Mouse (Mus musculus): ENCODE measurements around the gene Izumo2. TPM values are rescaled to one million over a fixed set of nuclear protein-coding genes. Genes with fewer than 3 reads are reported as not detected.
"Not testable (repeated sequence)": the region's sequence is repeated elsewhere in the genome, so short reads cannot be mapped to it uniquely, and the experiment has no call there.

Gene Izumo2
- polyA plus RNA-seq, 1 experiment from 2014 or later: not detected

DNA sequence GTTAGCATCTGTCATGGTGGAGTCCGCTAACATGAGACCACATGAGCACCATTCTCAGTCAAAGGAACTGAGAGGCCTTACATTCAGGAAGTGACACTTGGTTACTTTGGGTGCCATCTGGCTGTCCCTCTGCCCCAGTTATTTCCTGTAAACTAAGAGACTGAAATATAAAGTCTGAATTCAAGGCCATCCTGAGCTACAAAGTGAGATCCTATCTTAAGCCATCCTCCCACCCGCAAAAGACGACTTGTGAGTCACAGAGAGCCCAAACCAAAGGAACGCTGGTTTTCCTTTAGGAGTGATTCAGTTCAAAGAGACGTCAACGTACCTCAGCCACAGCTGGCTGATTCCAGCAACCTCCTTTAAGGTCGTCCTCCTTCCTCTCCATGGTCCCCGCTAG lies 32.8 kb downstream of the Izumo2 start:
- Histone ChIP-seq H3K9me3 (replicated peaks) (no peaks in the 10 kb centered on the region), H3K27ac (no peak overlapping the region), H3K9ac (no peak overlapping the region), H3K4me3 (no peak overlapping the region), H3K36me3 (ENCODE audit: poor library complexity, severe bottlenecking) (0 out of 2 replicates have a peak, but pooled peaks cover 6% of the 10 kb centered on the region), H3K4me2 (no peak overlapping the region), H3K4me1 (peaks cover 12% of the 10 kb centered on the region), H3K27me3 (no peaks in the 10 kb centered on the region)
- 87% methylated on average over 8 of the region's 8 CpGs for WGBS
- ATAC-seq: no peak

DNA sequence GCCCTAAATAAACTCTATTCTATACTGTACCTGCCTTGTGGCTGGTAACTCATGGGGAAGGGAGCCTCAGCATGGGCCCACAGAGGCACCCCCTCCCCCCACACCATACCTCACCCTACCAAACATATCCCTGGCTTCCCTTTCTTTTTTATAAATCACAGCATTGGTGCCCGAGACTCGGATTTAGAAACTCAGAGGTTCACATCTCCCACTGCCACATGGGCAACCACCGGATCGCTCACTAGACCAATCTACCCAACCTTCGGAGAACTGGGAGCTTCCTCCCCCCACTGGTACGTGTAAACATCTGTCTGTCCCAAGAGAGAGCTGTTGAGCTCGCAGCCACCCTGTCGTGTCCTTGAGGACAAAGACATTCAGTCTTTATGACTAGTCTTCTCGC lies 35.7 kb downstream of the Izumo2 start:
- Histone ChIP-seq H3K9ac (peak overlapping the region; percentile 66; the same call in 1 of the 2 replicates), H3K27me3 (no peaks in the 10 kb centered on the region), H3K36me3 (ENCODE audit: poor library complexity, severe bottlenecking) (no peaks in the 10 kb centered on the region), H3K27ac (no peak overlapping the region), H3K4me1 (peaks cover 28% of the 10 kb centered on the region), H3K4me2 (peak overlapping the region; percentile 75), H3K9me3 (replicated peaks) (no peaks in the 10 kb centered on the region), H3K4me3 (peak overlapping the region; percentile 47)
- 22% methylated on average over 9 of the region's 9 CpGs for WGBS
- ATAC-seq: no peak

DNA sequence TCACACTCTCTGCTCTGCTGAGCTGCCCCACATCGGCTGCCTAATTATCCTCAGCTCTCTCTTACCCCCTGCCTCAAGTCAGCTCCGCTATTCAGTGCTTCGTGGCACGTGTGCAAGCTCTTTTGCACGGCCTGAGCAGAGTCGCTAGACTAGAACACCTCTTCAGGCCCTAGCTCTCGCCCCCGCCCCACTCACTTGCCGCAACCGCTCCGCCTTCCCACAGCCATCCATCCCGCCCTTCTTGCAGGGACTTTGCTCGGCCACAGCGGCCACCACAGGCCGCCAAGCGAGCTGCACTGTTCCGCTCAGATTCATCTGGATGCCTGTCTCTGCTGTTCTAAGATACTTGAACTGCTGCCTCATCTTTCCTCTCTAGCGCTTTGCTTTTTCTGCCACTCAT lies 36.5 kb downstream of the Izumo2 start:
- H3K9me3 ChIP-seq (replicated peaks): no peaks in the 10 kb centered on the region
- peak overlapping the region; percentile 68 for H3K27ac ChIP-seq
- under 1% methylated on average over 18 of the region's 18 CpGs for WGBS
- peak overlapping the region; percentile 66 for H3K9ac ChIP-seq
- ATAC-seq: peak; percentile 72
- no peaks in the 10 kb centered on the region for H3K36me3 ChIP-seq (ENCODE audit: poor library complexity, severe bottlenecking)
- H3K4me1 ChIP-seq: peaks cover 30% of the 10 kb centered on the region
- no peaks in the 10 kb centered on the region for H3K27me3 ChIP-seq
- H3K4me2 ChIP-seq: peak overlapping the region; percentile 75
- H3K4me3 ChIP-seq: peak overlapping the region; percentile 47

DNA sequence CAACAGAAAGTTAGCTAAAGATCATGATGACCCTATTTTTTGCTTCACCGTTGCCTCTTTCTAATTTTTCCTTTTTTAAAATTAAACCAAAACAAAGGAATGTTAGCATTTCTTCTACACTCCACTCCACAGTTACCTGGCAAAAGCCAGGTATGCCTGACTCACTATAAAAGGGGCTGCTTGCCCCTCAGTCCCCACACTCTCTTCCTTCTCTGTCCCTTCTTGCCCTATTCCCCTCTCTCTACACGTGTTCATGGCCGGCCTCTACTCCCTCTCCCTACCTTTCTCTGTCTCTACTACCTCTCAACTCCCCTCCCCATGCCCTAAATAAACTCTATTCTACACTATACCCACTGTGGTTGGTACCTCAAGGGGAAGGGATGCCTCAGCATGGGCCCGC lies 38.6 kb downstream of the Izumo2 start:
- ATAC-seq: no peak
- Histone ChIP-seq H3K9ac (no peak overlapping the region), H3K4me1 (peaks cover 30% of the 10 kb centered on the region), H3K9me3 (replicated peaks) (no peaks in the 10 kb centered on the region), H3K27me3 (no peaks in the 10 kb centered on the region), H3K27ac (no peak overlapping the region), H3K4me3 (no peak overlapping the region), H3K36me3 (ENCODE audit: poor library complexity, severe bottlenecking) (peaks cover 2% of the 10 kb centered on the region), H3K4me2 (peak overlapping the region; percentile 75)
- 65% methylated on average over 4 of the region's 4 CpGs for WGBS

DNA sequence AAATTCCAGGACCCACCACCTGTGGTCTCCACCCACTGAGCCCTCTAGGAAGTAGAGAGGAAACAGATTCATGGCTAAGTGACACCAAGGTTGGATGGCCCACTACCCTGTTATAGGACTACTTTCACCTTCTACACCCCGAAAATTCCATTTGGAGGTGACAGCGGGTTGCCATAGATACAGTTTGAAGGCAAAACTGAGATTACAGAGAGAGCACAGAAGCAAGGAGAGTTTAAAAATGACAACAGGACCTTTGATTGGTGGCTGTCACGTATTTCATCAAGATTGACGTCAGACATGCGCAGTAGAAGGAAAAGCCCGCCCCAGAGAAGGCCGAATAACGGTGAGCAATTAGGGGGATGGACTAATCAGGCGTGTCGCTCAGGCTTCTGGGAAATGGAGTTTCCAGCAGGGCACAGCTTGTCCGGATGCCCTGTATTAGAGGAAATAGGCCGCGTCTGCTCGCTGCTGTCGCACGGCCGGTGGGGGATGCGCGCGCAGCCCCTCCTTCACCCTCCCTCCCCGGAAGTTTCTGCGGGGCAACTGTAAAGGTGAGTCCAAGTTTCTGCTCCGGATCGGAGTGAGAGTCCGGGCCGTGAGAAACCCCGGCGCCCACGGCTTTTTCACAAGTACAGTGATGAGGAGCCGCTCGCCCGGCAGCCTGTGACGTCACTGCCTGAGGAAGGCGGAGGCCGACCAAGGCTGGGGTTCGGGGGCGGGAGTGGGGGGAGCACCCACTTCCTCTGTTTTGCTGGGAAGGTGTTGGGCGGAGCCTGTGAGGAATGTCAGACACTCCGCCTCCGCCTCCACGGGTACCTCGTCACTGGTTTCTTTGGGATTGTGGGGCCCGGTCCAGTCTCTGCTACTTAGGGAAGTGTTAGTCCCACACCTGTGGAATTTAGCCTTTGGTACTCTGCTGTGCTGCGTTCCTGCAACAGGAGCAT lies 39.8 kb downstream of the Izumo2 start, which contains the start of gene Vrk3:
Gene Vrk3 (plus strand): TSS at position 313 of the 944 bp plus-strand sequence.
- Histone ChIP-seq H3K4me1 (peaks cover 30% of the 10 kb centered on the region), H3K36me3 (ENCODE audit: poor library complexity, severe bottlenecking) (peaks cover 15% of the 10 kb centered on the region), H3K27me3 (no peaks in the 10 kb centered on the region), H3K4me3 (peak within 1 kb of the TSS; percentile 67), H3K9ac (peak within 1 kb of the TSS; percentile 64), H3K9me3 (replicated peaks) (no peaks in the 10 kb centered on the region), H3K27ac (peak within 1 kb of the TSS; percentile 75), H3K4me2 (peak within 1 kb of the TSS; percentile 75)
- ATAC-seq: peak; percentile 97
- under 1% methylated on average over 44 of the region's 44 CpGs for WGBS

DNA sequence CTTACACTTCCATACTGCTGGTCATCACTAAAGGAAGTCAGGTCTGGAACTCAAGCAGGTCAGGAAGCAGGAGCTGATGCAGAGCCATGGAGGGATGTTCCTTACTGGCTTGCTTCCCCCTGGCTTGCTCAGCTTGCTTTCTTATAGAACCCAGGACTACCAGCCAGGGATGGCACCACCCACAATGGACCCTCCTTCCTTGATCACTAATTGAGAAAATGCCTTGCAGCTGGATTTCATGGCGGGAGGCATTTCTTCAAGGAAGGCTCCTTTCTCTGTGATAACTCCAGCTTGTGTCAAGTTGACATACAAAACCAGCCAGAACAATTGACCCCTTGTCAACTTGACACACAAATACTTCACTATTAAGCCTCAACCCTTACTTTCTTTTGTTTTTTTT lies 42.4 kb downstream of the Izumo2 start, which contains the start of gene Zfp473:
Gene Zfp473 (minus strand): TSS at position 101 of the 400 bp plus-strand sequence.
- not testable (repeated sequence) for ATAC-seq; H3K9ac ChIP-seq; H3K27me3 ChIP-seq; H3K4me3 ChIP-seq; H3K27ac ChIP-seq; H3K4me2 ChIP-seq; H3K9me3 ChIP-seq (replicated peaks)
- peaks cover 18% of the 10 kb centered on the region for H3K4me1 ChIP-seq
- peaks cover 40% of the 10 kb centered on the region for H3K36me3 ChIP-seq (ENCODE audit: poor library complexity, severe bottlenecking)
- whole genome bisulfite sequencing: 71% methylated on average over 1 of the region's 1 CpGs

DNA sequence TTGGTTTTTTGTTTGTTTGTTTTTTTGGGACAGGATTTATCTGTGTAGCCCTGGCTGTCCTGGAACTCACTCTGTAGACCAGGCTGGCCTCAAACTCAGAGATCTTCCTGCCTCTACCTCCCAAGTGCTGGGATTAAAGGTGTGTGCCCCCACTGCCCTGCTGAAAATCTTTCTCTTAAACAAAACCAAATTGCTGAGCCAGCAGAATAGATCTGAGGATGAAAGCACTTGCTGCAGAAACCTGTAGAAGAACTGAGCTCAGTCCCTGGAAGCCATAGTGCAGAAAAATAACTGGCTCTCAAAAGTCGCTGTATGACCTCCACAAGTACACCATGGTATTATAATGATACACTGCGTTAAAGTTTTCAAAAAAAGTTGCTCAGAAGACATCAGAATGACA lies 48.6 kb downstream of the Izumo2 start:
- Histone ChIP-seq H3K4me1 (no peaks in the 10 kb centered on the region), H3K4me2 (no peak overlapping the region), H3K4me3 (no peak overlapping the region), H3K9ac (no peak overlapping the region), H3K27ac (no peak overlapping the region), H3K36me3 (ENCODE audit: poor library complexity, severe bottlenecking) (peaks cover 96% of the 10 kb centered on the region), H3K27me3 (no peaks in the 10 kb centered on the region), H3K9me3 (replicated peaks) (no peaks in the 10 kb centered on the region)
- no peak for ATAC-seq
- 91% methylated on average over 2 of the region's 2 CpGs for WGBS

DNA sequence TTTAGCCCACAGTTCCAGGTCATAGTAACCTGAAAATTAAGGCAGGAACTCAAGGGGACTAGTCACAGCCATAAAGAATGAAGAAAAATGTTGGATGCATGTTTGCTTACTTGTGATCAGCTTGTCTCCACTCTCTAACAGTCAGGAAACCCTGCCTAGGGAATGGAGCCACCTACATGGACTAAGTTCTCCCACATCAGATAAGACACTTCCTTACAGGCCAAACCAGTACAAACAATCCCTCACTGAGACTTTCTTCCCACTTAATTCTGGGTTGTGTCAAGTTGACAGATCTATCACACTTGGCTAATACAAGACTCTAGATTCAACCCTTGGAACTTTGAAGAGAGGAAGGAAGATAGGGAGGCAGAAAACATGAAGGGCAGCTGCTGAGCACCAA lies 51.8 kb downstream of the Izumo2 start:
- Histone ChIP-seq H3K4me2 (no peak overlapping the region), H3K9ac (no peak overlapping the region), H3K27ac (no peak overlapping the region), H3K27me3 (no peaks in the 10 kb centered on the region), H3K4me3 (no peak overlapping the region), H3K4me1 (no peaks in the 10 kb centered on the region), H3K36me3 (ENCODE audit: poor library complexity, severe bottlenecking) (peaks cover 89% of the 10 kb centered on the region), H3K9me3 (replicated peaks) (no peaks in the 10 kb centered on the region)
- ATAC-seq: no peak

DNA sequence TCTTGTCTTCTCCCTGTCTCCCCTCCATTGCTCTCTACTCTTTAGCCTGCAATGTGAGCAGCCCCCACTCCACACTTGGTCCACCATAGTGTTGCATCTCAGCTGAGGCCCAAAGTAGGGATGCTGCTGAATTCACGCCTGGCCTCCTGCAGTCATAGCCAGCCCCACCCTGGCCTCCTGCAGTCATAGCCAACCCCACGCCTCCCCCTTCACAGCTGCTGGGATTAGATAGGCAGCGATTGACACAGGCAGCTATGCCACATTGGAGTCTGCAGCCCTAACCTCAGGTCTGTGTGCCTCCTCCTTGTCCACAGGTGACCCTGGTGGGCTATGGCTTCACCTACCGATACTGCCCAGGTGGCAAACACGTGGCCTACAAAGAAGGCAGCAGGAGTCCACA lies 59.6 kb downstream of the Izumo2 start:
- H3K36me3 ChIP-seq (ENCODE audit: poor library complexity, severe bottlenecking): peaks cover 88% of the 10 kb centered on the region
- H3K27me3 ChIP-seq: no peaks in the 10 kb centered on the region
- no peaks in the 10 kb centered on the region for H3K4me1 ChIP-seq
- no peak for ATAC-seq
- WGBS: 89% methylated on average over 5 of the region's 5 CpGs
- H3K27ac ChIP-seq: no peak overlapping the region
- H3K4me2 ChIP-seq: no peak overlapping the region
- no peaks in the 10 kb centered on the region for H3K9me3 ChIP-seq (replicated peaks)
- H3K9ac ChIP-seq: no peak overlapping the region
- no peak overlapping the region for H3K4me3 ChIP-seq

Other genes starting within 250 kb of the Izumo2 start
- 3.8 and 4.0 TPM in 2 replicates for gene Aspdh, start 243.4 kb upstream of the Izumo2 start, polyA plus RNA-seq (2015; fragmentation: Nextera tagmentation; extraction: Ambion mirVana)
- 49.0 and 56.1 TPM in 2 replicates for gene Josd2, start 240.8 kb upstream of the Izumo2 start, polyA plus RNA-seq (2015; fragmentation: Nextera tagmentation; extraction: Ambion mirVana)
- 101 and 106 TPM in 2 replicates for gene Emc10, start 212.2 kb upstream of the Izumo2 start, polyA plus RNA-seq (2015; fragmentation: Nextera tagmentation; extraction: Ambion mirVana)
- gene Fam71e1, start 212.2 kb upstream of the Izumo2 start, polyA plus RNA-seq (2015; fragmentation: Nextera tagmentation; extraction: Ambion mirVana): 30.1 and 35.0 TPM in 2 replicates
- gene Mybpc2, start 184.1 kb upstream of the Izumo2 start, polyA plus RNA-seq (2015; fragmentation: Nextera tagmentation; extraction: Ambion mirVana): 0.13 and 0.14 TPM in 2 replicates
- gene Spib, start 176.7 kb upstream of the Izumo2 start, polyA plus RNA-seq (2015; fragmentation: Nextera tagmentation; extraction: Ambion mirVana): not detected in 2 replicates
- gene Pold1, start 159.9 kb upstream of the Izumo2 start, polyA plus RNA-seq (2015; fragmentation: Nextera tagmentation; extraction: Ambion mirVana): 77.8 and 89.7 TPM in 2 replicates
- 76.0 and 76.2 TPM in 2 replicates for gene Nr1h2, start 154.8 kb upstream of the Izumo2 start, polyA plus RNA-seq (2015; fragmentation: Nextera tagmentation; extraction: Ambion mirVana)
- 0.53 and 0.57 TPM in 2 replicates for gene Napsa, start 136.4 kb upstream of the Izumo2 start, polyA plus RNA-seq (2015; fragmentation: Nextera tagmentation; extraction: Ambion mirVana)
- 2.1 and 2.4 TPM in 2 replicates for gene Kcnc3, start 118.1 kb upstream of the Izumo2 start, polyA plus RNA-seq (2015; fragmentation: Nextera tagmentation; extraction: Ambion mirVana)
- gene Myh14, start 37.9 kb upstream of the Izumo2 start, polyA plus RNA-seq (2015; fragmentation: Nextera tagmentation; extraction: Ambion mirVana): 0.49 and 0.84 TPM in 2 replicates
- 38.7 and 39.0 TPM in 2 replicates for gene Vrk3, start 39.7 kb downstream of the Izumo2 start, polyA plus RNA-seq (2015; fragmentation: Nextera tagmentation; extraction: Ambion mirVana)
- 1.4 and 1.6 TPM in 2 replicates for gene Zfp473, start 42.3 kb downstream of the Izumo2 start, polyA plus RNA-seq (2015; fragmentation: Nextera tagmentation; extraction: Ambion mirVana)
- 73.5 and 83.0 TPM in 2 replicates for gene Nup62, start 107.3 kb downstream of the Izumo2 start, polyA plus RNA-seq (2015; fragmentation: Nextera tagmentation; extraction: Ambion mirVana)
- gene Il4i1, start 107.6 kb downstream of the Izumo2 start, polyA plus RNA-seq (2015; fragmentation: Nextera tagmentation; extraction: Ambion mirVana): 1.2 and 1.9 TPM in 2 replicates
- gene Atf5, start 107.9 kb downstream of the Izumo2 start, polyA plus RNA-seq (2015; fragmentation: Nextera tagmentation; extraction: Ambion mirVana): 5.4 and 5.7 TPM in 2 replicates
- 93.1 and 95.4 TPM in 2 replicates for gene Akt1s1, start 140.2 kb downstream of the Izumo2 start, polyA plus RNA-seq (2015; fragmentation: Nextera tagmentation; extraction: Ambion mirVana)
- 81.5 and 95.5 TPM in 2 replicates for gene Tbc1d17, start 140.3 kb downstream of the Izumo2 start, polyA plus RNA-seq (2015; fragmentation: Nextera tagmentation; extraction: Ambion mirVana)
- gene Pnkp, start 148.4 kb downstream of the Izumo2 start, polyA plus RNA-seq (2015; fragmentation: Nextera tagmentation; extraction: Ambion mirVana): 34.9 and 38.1 TPM in 2 replicates
- gene Ptov1, start 161.0 kb downstream of the Izumo2 start, polyA plus RNA-seq (2015; fragmentation: Nextera tagmentation; extraction: Ambion mirVana): 558 and 574 TPM in 2 replicates
- 145 and 165 TPM in 2 replicates for gene Med25, start 184.0 kb downstream of the Izumo2 start, polyA plus RNA-seq (2015; fragmentation: Nextera tagmentation; extraction: Ambion mirVana)
- 24.7 and 27.7 TPM in 2 replicates for gene Fuz, start 187.3 kb downstream of the Izumo2 start, polyA plus RNA-seq (2015; fragmentation: Nextera tagmentation; extraction: Ambion mirVana)
- gene Ap2a1, start 220.8 kb downstream of the Izumo2 start, polyA plus RNA-seq (2015; fragmentation: Nextera tagmentation; extraction: Ambion mirVana): 81.7 and 87.2 TPM in 2 replicates
- gene Tsks, start 234.5 kb downstream of the Izumo2 start, polyA plus RNA-seq (2015; fragmentation: Nextera tagmentation; extraction: Ambion mirVana): 0.20 TPM in 1 of 2 replicates, not detected in the other